Mouse (Mus musculus): ENCODE data around the gene Gpr137c. TPM values are rescaled to one million over a fixed set of nuclear protein-coding genes. Genes with fewer than 3 reads are reported as not detected.

The Gpr137c gene
- total RNA-seq, 2 experiments from 2014 or later, result 0.90 to 2.8 TPM

GRCm38 (mm10) chr14:45329018-45329588 is 109.6 kb downstream of the Gpr137c start:
- peak; percentile 51 for ATAC-seq (replicated peaks; ENCODE audit: low FRiP score, low TSS enrichment, poor library complexity, severe bottlenecking)

- ATAC-seq (replicated peaks; ENCODE audit: low FRiP score, low TSS enrichment, poor library complexity, severe bottlenecking), result peak; percentile 97
Measured at GRCm38 (mm10) chr14:45329589-45330181, 110.2 kb downstream of the Gpr137c start, which contains the start of gene Psmc6. Psmc6 (plus strand) TSS chr14:45329788.

Other genes starting within 250 kb of the Gpr137c start
- gene Ptger2, start 231.5 kb upstream of the Gpr137c start, total RNA-seq (2014; fragmentation: Nextera tagmentation), result 0.64 TPM in 1 of 2 replicates, not detected in the other
- gene Ptger2, start 231.5 kb upstream of the Gpr137c start, total RNA-seq (2017), result 0.08 TPM in 1 of 2 replicates, not detected in the other
- 1.4 and 2.4 TPM in 2 replicates for gene Txndc16, start 611 bp downstream of the Gpr137c start, total RNA-seq (2014; fragmentation: Nextera tagmentation)
- gene Txndc16, start 611 bp downstream of the Gpr137c start, total RNA-seq (2017), result 3.4 and 4.0 TPM in 2 replicates
- gene Ero1l, start 99.1 kb downstream of the Gpr137c start, total RNA-seq (2014; fragmentation: Nextera tagmentation), result 30.3 and 31.8 TPM in 2 replicates
- 29.7 and 32.3 TPM in 2 replicates for gene Ero1l, start 99.1 kb downstream of the Gpr137c start, total RNA-seq (2017)
- 152 and 178 TPM in 2 replicates for gene Psmc6, start 110.1 kb downstream of the Gpr137c start, total RNA-seq (2014; fragmentation: Nextera tagmentation)
- 234 and 305 TPM in 2 replicates for gene Psmc6, start 110.1 kb downstream of the Gpr137c start, total RNA-seq (2017)
- 29.3 and 34.1 TPM in 2 replicates for gene Styx, start 131.4 kb downstream of the Gpr137c start, total RNA-seq (2014; fragmentation: Nextera tagmentation)
- 24.5 and 48.4 TPM in 2 replicates for gene Styx, start 131.4 kb downstream of the Gpr137c start, total RNA-seq (2017)
- gene Gnpnat1, start 185.2 kb downstream of the Gpr137c start, total RNA-seq (2014; fragmentation: Nextera tagmentation), result 11.8 and 21.3 TPM in 2 replicates
- gene Gnpnat1, start 185.2 kb downstream of the Gpr137c start, total RNA-seq (2017), result 14.5 and 23.6 TPM in 2 replicates

Measured in megakaryocyte-erythroid progenitor cell, adult 5-6 weeks (primary cell).